Mouse (Mus musculus): ENCODE measurements around the gene P2rx3. TPM values are rescaled to one million over a fixed set of nuclear protein-coding genes. Genes with fewer than 3 reads are reported as not detected.

Gene P2rx3
- polyA plus RNA-seq, 1 experiment from 2014 or later = 0.68 TPM

DNA sequence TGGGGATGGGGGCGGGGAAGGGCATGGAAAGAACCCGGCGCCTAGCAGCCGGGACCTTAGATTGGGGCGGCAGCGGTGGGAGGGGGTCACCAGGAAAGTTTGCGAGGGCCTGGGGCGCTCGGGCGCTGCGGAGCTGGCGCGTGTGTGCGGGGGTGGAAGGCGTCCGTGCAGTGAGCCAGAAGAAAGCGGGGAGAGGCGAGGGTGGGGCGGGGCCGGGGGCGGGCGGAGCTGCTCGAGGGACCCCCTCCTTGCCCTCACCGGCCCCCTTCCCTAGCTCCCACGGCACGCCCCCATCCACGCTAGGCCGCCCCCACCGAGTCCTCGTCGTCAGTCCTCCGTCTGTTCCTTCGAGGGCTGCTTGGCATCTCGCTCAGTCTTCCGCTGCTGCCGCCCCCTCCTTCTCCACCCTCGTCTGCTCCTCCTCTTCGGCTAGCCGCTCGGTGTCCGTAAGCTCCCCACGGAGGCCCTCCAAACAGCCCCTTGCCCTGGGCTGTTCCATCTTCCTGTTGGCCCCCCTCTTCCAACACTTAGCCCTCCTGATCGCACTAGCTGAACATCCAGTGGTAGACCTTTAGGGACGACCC lies 11.0 kb upstream of the P2rx3 start:
- 0% methylated on average over 34 of the region's 44 CpGs for WGBS
- ATAC-seq (ENCODE audit: insufficient number of reproducible peaks, insufficient read depth, low FRiP score, low read depth) = peak; percentile 57
- Histone ChIP-seq H3K9ac (replicated peaks; ENCODE audit: low read depth, low read length) (peak overlapping the region; percentile 69), H3K4me3 (ENCODE audit: low read depth, low read length) (peak overlapping the region; percentile 68), H3K9me3 (ENCODE audit: control insufficient read depth, low read depth, low read length) (no peaks in the 10 kb centered on the region), H3K36me3 (ENCODE audit: control insufficient read depth, insufficient read depth, low read length) (peaks cover 59% of the 10 kb centered on the region), H3K27me3 (ENCODE audit: control insufficient read depth, insufficient read depth, low read length) (no peaks in the 10 kb centered on the region), H3K4me1 (ENCODE audit: control insufficient read depth, insufficient read depth, low read length) (peaks cover 22% of the 10 kb centered on the region; the same call in 1 of the 2 replicates), H3K27ac (ENCODE audit: low read length) (peak overlapping the region; percentile 89), H3K4me2 (replicated peaks; ENCODE audit: low read depth, low read length) (peak overlapping the region; percentile 61)

DNA sequence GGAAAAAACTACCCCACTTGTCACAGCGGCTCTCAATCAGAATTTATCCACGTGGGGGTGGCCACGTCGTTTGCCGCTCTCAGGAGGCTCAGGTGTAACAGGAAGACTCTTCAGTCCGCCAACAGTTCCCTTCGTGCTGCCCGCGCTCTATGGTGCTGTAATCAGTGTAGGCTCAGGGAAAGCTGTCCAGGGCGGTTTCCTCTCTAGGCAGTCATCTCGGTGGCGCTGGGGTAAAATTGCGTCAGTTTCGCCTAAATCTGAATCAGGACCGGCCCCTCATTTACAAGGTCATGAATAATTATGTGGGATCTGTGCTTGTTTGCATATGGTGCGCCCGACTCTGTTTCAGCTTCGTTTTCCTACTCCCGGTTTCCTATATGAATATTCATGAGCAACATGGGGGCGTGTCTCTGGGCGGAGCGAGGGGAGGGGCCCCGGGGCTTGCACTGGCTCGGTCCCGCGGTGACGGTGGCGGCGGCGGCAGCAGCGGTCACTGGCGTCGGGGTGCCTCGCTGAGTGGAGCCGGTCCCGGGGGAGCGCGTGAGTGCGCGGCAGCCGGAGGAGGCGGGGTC lies 10.4 kb upstream of the P2rx3 start, which contains the start of gene Tnks1bp1:
TSS of gene Tnks1bp1 (plus strand) at position 427 of the 572 bp plus-strand sequence.
- Histone ChIP-seq H3K4me2 (replicated peaks; ENCODE audit: low read depth, low read length) (peak within 1 kb of the TSS; percentile 61), H3K9me3 (ENCODE audit: control insufficient read depth, low read depth, low read length) (no peaks in the 10 kb centered on the region), H3K36me3 (ENCODE audit: control insufficient read depth, insufficient read depth, low read length) (peaks cover 59% of the 10 kb centered on the region), H3K4me3 (ENCODE audit: low read depth, low read length) (peak within 1 kb of the TSS; percentile 68), H3K9ac (replicated peaks; ENCODE audit: low read depth, low read length) (peak within 1 kb of the TSS; percentile 69), H3K27ac (ENCODE audit: low read length) (peak within 1 kb of the TSS; percentile 89), H3K27me3 (ENCODE audit: control insufficient read depth, insufficient read depth, low read length) (no peaks in the 10 kb centered on the region), H3K4me1 (ENCODE audit: control insufficient read depth, insufficient read depth, low read length) (peaks cover 22% of the 10 kb centered on the region; the same call in 1 of the 2 replicates)
- under 1% methylated on average over 42 of the region's 42 CpGs for WGBS
- peak; percentile 84 for ATAC-seq (ENCODE audit: insufficient number of reproducible peaks, insufficient read depth, low FRiP score, low read depth)

DNA sequence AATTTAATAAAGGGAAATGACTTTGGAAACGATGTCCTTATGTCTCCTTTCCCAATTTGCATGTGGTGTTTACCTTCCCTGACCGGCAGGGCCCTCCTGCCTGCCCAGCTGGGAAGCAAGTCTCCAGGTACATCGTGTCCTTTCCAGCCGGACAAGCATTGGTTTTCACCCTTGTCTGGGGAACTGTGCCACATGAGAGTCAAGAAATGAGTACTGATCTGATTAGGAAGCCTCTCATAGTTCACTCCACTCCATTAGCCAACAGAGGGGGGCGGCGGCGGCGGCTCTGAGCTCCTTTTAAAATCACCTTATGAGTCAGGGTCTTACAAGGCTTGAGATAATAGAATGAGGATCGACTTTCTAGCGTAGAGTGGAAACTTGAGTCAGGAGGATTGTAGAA lies 9.8 kb upstream of the P2rx3 start:
- no peak for ATAC-seq (ENCODE audit: insufficient number of reproducible peaks, insufficient read depth, low FRiP score, low read depth)
- no peaks in the 10 kb centered on the region for H3K27me3 ChIP-seq (ENCODE audit: control insufficient read depth, insufficient read depth, low read length)
- H3K4me3 ChIP-seq (ENCODE audit: low read depth, low read length) = peak overlapping the region; percentile 68; the same call in 1 of the 2 replicates
- peaks cover 17% of the 10 kb centered on the region; the same call in 1 of the 2 replicates for H3K4me1 ChIP-seq (ENCODE audit: control insufficient read depth, insufficient read depth, low read length)
- H3K9ac ChIP-seq (replicated peaks; ENCODE audit: low read depth, low read length) = no peak overlapping the region; the same call in 1 of the 2 replicates
- H3K27ac ChIP-seq (ENCODE audit: low read length) = peak overlapping the region; percentile 89
- no peaks in the 10 kb centered on the region for H3K9me3 ChIP-seq (ENCODE audit: control insufficient read depth, low read depth, low read length)
- H3K36me3 ChIP-seq (ENCODE audit: control insufficient read depth, insufficient read depth, low read length) = peaks cover 59% of the 10 kb centered on the region
- WGBS = 38% methylated on average over 10 of the region's 10 CpGs
- peak overlapping the region; percentile 61 for H3K4me2 ChIP-seq (replicated peaks; ENCODE audit: low read depth, low read length)

DNA sequence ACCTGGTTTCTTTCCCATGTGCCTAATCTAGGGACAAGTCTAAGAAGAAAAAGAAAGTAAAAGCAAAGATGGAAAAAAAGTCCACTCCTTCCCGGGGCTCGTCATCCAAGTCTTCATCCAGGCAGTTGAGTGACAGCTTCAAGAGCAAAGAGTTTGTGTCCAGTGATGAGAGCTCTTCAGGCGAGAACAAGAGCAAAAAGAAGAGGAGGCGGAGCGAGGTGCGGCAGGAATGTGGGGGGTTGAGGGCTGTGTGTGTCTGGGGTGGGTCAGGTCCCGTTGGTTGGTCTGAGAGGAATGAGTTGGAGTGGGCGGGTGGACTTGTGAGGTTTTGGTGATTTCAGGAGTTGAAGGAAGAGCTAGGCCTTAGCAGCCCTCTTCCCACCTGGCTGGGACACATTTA lies 9.0 kb upstream of the P2rx3 start:
- Histone ChIP-seq H3K27ac (ENCODE audit: low read length) (no peak overlapping the region), H3K4me3 (ENCODE audit: low read depth, low read length) (no peak overlapping the region), H3K27me3 (ENCODE audit: control insufficient read depth, insufficient read depth, low read length) (no peaks in the 10 kb centered on the region), H3K9me3 (ENCODE audit: control insufficient read depth, low read depth, low read length) (no peaks in the 10 kb centered on the region), H3K36me3 (ENCODE audit: control insufficient read depth, insufficient read depth, low read length) (peaks cover 61% of the 10 kb centered on the region), H3K4me2 (replicated peaks; ENCODE audit: low read depth, low read length) (no peak overlapping the region), H3K9ac (replicated peaks; ENCODE audit: low read depth, low read length) (no peak overlapping the region), H3K4me1 (ENCODE audit: control insufficient read depth, insufficient read depth, low read length) (peaks cover 17% of the 10 kb centered on the region; the same call in 1 of the 2 replicates)
- ATAC-seq (ENCODE audit: insufficient number of reproducible peaks, insufficient read depth, low FRiP score, low read depth) = no peak
- WGBS = 77% methylated on average over 8 of the region's 8 CpGs

DNA sequence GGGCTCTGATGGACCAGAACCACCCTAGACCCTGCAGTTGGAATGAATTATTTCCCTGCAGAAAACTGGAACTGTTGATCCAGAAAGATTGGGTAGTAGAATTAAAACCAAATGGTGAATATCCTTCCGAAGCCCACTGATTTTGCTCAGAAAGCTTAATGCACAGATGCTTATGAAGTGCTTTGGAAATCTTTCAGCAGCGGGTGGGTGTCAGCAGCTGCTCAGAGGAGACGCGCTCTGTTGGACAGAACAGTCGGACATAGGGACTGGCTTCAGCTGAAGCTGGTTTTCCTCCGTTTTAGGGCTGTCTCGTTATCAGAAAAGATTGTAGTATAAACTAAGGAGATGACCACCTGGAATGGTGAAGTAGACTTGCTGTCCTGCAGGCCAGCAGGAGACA lies 6.4 kb upstream of the P2rx3 start:
- H3K36me3 ChIP-seq (ENCODE audit: control insufficient read depth, insufficient read depth, low read length) = peaks cover 81% of the 10 kb centered on the region

DNA sequence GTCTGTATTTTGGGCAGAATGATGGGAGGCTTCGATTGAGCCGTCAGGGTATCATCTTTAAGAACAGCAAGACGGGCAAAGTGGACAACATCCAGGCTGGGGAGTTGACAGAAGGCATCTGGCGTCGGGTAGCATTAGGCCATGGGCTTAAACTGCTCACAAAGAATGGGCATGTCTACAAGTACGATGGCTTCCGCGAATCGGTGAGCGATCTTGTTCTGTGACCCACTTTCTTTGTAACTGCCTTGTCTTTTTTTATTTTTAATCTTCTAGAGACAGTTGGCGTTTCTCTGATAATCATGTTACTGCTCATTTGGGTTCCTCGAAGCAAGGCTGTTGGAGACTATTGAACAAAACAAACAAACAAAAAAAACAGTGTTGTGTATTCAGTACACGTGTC lies 1.1 kb upstream of the P2rx3 start:
- peak overlapping the region; percentile 82 for H3K4me3 ChIP-seq (ENCODE audit: low read depth, low read length)
- H3K4me1 ChIP-seq (ENCODE audit: control insufficient read depth, insufficient read depth, low read length) = 0 out of 2 replicates have a peak, but pooled peaks cover 6% of the 10 kb centered on the region
- H3K36me3 ChIP-seq (ENCODE audit: control insufficient read depth, insufficient read depth, low read length) = peaks cover 41% of the 10 kb centered on the region
- H3K27me3 ChIP-seq (ENCODE audit: control insufficient read depth, insufficient read depth, low read length) = no peaks in the 10 kb centered on the region
- no peak for ATAC-seq (ENCODE audit: insufficient number of reproducible peaks, insufficient read depth, low FRiP score, low read depth)
- peak overlapping the region; percentile 52; the same call in 1 of the 2 replicates for H3K27ac ChIP-seq (ENCODE audit: low read length)
- H3K9ac ChIP-seq (replicated peaks; ENCODE audit: low read depth, low read length) = peak overlapping the region; percentile 93; the same call in 1 of the 2 replicates
- no peaks in the 10 kb centered on the region for H3K9me3 ChIP-seq (ENCODE audit: control insufficient read depth, low read depth, low read length)
- H3K4me2 ChIP-seq (replicated peaks; ENCODE audit: low read depth, low read length) = peak overlapping the region; percentile 86
- WGBS = 71% methylated on average over 13 of the region's 13 CpGs

More for the DNA sequence above, 6.4 kb upstream of the P2rx3 start:
- H3K4me3 ChIP-seq (ENCODE audit: low read depth, low read length) = no peak overlapping the region
- H3K27me3 ChIP-seq (ENCODE audit: control insufficient read depth, insufficient read depth, low read length) = no peaks in the 10 kb centered on the region
- ATAC-seq (ENCODE audit: insufficient number of reproducible peaks, insufficient read depth, low FRiP score, low read depth) = no peak
- H3K9me3 ChIP-seq (ENCODE audit: control insufficient read depth, low read depth, low read length) = no peaks in the 10 kb centered on the region
- H3K27ac ChIP-seq (ENCODE audit: low read length) = no peak overlapping the region
- H3K4me2 ChIP-seq (replicated peaks; ENCODE audit: low read depth, low read length) = no peak overlapping the region
- H3K9ac ChIP-seq (replicated peaks; ENCODE audit: low read depth, low read length) = no peak overlapping the region
- 90% methylated on average over 7 of the region's 7 CpGs for WGBS
- H3K4me1 ChIP-seq (ENCODE audit: control insufficient read depth, insufficient read depth, low read length) = no peaks in the 10 kb centered on the region; the same call in 1 of the 2 replicates

DNA sequence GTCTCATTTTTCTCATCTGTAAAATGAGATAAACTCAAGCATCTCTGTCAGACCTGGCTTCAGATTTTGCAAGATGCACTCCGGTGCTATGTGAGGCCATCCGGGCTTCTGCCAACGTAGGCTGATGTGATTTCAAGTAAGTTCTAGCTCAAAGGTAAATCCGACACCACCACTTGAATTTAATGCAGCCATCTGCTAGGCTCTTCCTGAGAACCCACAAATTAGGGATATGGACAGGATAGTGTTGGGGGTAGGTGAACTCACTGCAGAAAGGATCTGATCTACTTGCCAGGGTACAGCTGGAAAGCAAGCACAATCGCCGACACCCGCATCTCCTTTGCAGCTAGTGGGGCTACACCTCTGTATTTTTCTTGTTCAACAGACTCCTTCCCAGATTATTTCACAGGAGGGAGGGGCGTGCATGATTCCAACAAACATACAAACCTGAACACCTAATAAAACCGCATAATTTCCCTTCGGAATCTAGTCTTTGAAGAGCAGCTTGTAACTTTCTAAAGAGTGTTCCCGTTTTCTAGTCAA lies 685 bp downstream of the P2rx3 start:
- peak overlapping the region; percentile 93 for H3K9ac ChIP-seq (replicated peaks; ENCODE audit: low read depth, low read length)
- H3K4me3 ChIP-seq (ENCODE audit: low read depth, low read length) = peak overlapping the region; percentile 82
- no peaks in the 10 kb centered on the region for H3K27me3 ChIP-seq (ENCODE audit: control insufficient read depth, insufficient read depth, low read length)
- peak overlapping the region; percentile 52; the same call in 1 of the 2 replicates for H3K27ac ChIP-seq (ENCODE audit: low read length)
- 0 out of 2 replicates have a peak, but pooled peaks cover 6% of the 10 kb centered on the region for H3K4me1 ChIP-seq (ENCODE audit: control insufficient read depth, insufficient read depth, low read length)
- peak; percentile 19; the same call in 1 of the 2 replicates for ATAC-seq (ENCODE audit: insufficient number of reproducible peaks, insufficient read depth, low FRiP score, low read depth)
- peak overlapping the region; percentile 64 for H3K4me2 ChIP-seq (replicated peaks; ENCODE audit: low read depth, low read length)
- 6% methylated on average over 11 of the region's 11 CpGs for WGBS
- H3K36me3 ChIP-seq (ENCODE audit: control insufficient read depth, insufficient read depth, low read length) = peaks cover 24% of the 10 kb centered on the region
- H3K9me3 ChIP-seq (ENCODE audit: control insufficient read depth, low read depth, low read length) = no peaks in the 10 kb centered on the region

DNA sequence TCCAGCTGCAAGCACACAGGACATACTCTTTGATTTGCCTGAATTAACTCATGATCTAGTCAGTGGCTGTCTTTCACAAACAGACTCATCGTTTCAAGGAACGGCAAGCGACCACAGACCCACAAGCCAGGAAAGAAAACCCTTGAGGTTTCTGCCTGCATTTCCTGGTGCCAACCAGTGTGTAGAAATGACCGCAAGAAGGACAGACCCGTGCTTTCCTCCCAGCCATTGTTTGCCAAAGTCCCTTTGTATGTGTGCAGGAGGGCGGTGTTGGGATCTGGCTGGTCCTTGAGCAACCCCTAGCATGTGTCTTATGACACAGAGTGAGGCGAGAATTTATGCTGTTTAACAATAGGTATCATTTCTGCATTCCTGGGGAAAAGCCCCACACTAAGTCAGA lies 3.1 kb downstream of the P2rx3 start:
- H3K4me2 ChIP-seq (replicated peaks; ENCODE audit: low read depth, low read length) = no peak overlapping the region
- WGBS = 83% methylated on average over 7 of the region's 7 CpGs
- H3K9me3 ChIP-seq (ENCODE audit: control insufficient read depth, low read depth, low read length) = no peaks in the 10 kb centered on the region
- H3K27me3 ChIP-seq (ENCODE audit: control insufficient read depth, insufficient read depth, low read length) = no peaks in the 10 kb centered on the region
- H3K4me3 ChIP-seq (ENCODE audit: low read depth, low read length) = no peak overlapping the region
- H3K36me3 ChIP-seq (ENCODE audit: control insufficient read depth, insufficient read depth, low read length) = no peaks in the 10 kb centered on the region
- H3K4me1 ChIP-seq (ENCODE audit: control insufficient read depth, insufficient read depth, low read length) = 0 out of 2 replicates have a peak, but pooled peaks cover 6% of the 10 kb centered on the region
- no peak overlapping the region for H3K27ac ChIP-seq (ENCODE audit: low read length)
- no peak overlapping the region for H3K9ac ChIP-seq (replicated peaks; ENCODE audit: low read depth, low read length)
- ATAC-seq (ENCODE audit: insufficient number of reproducible peaks, insufficient read depth, low FRiP score, low read depth) = no peak

Measured in stomach, embryonic 14.5 days (tissue).